Mouse (Mus musculus) hindlimb bud, embryonic 11.5 days (tissue): ENCODE measurements at regions not wholly inside any gene's neighbourhood (a gene's known extent, or its start where the extent isn't known, plus 50 kb on each side); places are given as distances from the start of the nearest gene placed in this dataset.

ENCODE experiments used
- DNase-seq: peaks from one replicate; pipeline ENCODE4 v3.0.0-alpha.2; 2012; ENCODE audit warnings: low read depth, low spot score; ENCODE audit errors: extremely low spot score

DNA sequence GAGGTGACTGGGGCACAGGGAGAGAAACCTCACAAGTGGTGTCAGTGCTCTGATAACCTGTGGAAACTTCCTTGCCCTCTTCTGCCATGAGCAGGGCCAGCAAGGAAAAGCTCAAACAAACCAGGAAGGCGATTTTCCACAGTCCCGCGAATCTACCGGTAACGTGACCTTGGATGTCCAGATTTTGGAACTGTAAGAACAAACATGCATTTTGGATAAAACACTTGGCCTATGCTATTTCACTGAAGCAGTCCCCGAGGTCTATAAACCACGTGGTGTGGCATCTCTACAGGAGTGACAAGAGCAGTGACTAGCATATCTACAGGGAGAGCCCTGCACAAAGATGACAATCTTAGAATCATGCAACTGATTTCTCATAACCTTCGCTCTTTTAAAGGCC lies 211.9 kb upstream of the Daam1 start:
- no peak for DNase-seq

GRCm38 (mm10) chr12:71619561-71619960 lies 211.3 kb upstream of the Daam1 start:
- no peak for DNase-seq

- DNase-seq, result no peak
Observed at GRCm38 (mm10) chr12:71621542-71621941, 209.3 kb upstream of the Daam1 start.

GRCm38 (mm10) chr12:71622761-71623160 lies 208.1 kb upstream of the Daam1 start:
- no peak for DNase-seq

GRCm38 (mm10) chr12:71623271-71623670 lies 207.6 kb upstream of the Daam1 start:
- DNase-seq, result no peak

- no peak for DNase-seq
Observed at GRCm38 (mm10) chr12:71624076-71624475, 206.8 kb upstream of the Daam1 start.

GRCm38 (mm10) chr12:71624676-71625075 lies 206.2 kb upstream of the Daam1 start:
- no peak for DNase-seq

DNA sequence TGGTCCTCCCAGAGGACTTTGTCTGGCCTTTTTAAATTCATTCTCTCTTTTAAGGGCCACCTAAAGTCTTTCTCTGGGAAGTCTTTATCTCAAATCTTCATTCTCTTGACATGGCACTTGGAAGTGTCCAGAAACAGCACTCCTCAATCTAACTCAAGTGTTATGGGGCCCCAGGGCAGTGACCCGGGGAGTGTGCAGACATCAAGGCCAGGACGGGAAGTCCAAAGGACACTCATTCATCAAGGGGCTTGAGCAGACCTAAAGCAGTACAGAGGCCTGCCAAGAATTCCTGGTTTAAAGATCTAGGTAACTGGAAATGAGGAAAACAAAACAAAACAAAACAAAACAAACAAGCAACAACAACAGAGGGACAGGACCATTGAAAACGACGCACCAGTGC lies 205.8 kb upstream of the Daam1 start:
- no peak for DNase-seq

DNA sequence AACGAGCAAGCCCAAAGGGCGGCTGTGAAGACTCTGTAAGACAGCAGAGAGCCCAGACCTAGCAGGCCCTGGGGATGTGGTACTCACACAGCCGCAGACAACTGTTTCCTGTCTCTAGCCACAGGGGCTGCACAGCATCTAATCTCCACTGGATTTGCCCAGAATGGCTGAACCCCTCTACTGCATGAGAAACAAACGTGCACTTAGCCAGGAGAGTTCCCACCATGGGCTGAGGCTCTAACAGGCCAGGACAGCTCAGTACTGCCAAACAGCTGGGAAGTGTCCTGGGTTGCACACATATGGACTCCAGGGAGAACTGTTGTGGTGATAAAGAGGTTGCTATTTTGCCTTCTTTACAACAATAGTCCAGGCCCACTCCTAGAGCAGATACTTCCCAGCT lies 204.1 kb upstream of the Daam1 start:
- DNase-seq, result no peak

DNA sequence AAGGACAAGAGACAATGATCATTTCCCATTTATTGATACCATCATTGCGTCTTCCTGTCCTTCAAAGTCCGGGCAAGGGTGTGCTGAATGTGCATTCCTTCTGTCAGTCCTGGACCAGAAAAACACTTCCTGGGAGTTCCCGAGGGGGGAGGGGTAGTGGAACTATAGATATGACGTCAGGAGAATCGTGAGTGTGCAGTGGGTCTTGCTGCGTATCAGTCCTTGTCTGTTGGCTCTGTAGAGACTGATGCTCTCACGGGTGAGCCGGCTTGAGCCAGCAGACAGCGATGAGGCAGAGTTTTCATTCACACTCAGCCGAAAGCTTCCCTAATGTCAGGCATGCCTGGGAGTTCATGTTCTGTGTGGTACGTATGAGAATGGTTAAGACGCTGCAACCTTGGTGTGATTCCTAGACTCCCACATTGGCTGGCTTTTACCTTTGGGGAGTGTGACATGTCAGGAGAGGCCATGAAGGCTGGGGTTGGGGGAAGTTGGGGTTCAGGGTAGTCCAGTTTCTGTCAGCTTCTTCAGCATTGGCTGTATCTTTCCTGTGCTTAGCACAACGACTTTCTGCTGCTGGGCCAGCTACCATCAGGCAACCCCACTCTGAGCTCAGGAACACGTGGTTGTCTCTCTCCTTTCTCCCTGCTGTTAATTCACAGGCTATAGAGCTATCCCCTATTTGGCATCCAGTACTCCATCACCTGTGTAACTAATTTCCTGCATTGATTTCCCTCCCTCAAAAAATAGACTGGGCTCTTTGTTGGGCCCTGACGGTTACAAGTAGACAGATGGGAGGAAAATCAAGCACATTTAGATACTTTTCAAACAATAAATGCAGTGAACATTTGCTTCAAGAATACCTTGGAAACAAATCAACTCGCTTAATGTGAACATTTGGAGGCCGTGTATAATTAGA lies 203.2 kb upstream of the Daam1 start:
- DNase-seq, result no peak

DNA sequence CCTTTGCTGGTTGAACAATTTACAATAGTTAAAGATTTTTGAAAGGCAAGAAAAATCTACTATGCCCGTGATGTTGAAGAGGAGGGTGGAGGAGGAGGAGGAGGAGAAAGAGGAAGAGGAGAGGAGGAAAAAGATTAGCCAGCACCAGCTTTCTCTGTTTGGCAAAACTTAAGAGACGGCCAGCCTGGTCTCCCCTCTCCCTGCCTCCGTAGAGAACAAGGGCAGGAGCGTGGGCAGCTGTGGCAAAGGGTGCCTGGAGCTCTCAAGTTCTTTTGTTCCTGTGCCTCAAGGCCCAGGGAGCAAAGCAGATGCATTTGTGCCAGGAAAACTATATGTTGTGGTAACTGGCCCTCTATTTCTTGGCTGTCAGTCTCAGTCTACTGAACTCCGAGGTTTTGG lies 202.5 kb upstream of the Daam1 start:
- no peak for DNase-seq

GRCm38 (mm10) chr12:71628796-71629195 lies 202.1 kb upstream of the Daam1 start:
- no peak for DNase-seq

DNA sequence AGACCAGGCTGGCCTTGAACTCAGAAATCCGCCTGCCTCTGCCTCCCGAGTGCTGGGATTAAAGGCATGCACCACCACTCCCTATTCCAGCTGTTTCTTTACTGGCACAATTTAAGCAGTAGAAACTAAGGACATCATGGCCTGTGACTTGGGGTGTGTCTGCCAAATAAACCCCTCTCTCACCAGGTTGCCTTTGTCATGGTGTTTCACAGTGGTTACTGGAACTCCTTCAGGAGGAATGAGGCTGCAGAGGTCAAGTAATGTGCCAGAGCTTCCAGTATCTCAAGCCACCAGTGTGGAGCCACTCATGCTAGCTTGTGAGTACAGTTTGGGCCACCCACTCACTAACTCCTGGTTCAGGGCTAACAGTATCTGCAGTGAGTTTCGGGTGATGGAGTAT lies 200.5 kb upstream of the Daam1 start:
- no peak for DNase-seq

DNA sequence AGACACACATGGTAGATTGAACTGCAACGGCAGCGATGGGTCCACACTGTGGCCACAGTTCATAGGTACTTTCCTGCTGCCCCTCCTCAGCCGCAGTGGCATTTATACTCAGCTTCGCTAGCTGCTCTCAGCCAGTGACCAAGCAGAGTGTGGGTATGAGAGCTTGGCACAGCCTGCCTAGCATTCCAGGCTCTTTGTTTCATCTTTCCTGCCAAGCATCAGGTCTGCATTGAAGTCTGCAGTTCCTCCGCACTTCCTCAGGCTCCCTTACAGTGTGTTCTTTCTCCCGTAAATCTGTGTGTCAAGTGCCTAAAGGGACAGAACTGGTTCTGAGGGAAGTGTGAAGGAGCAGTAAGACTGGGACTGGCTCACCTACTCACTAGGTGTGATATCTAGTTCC lies 194.6 kb upstream of the Daam1 start:
- no peak for DNase-seq

GRCm38 (mm10) chr12:71637248-71637647 lies 193.6 kb upstream of the Daam1 start:
- no peak for DNase-seq

- no peak for DNase-seq
Observed at GRCm38 (mm10) chr12:71638246-71638645, 192.6 kb upstream of the Daam1 start.

- no peak for DNase-seq
Observed at GRCm38 (mm10) chr12:71640058-71640501, 190.8 kb upstream of the Daam1 start.

- DNase-seq, result no peak
Observed at GRCm38 (mm10) chr12:71641486-71641885, 189.4 kb upstream of the Daam1 start.

GRCm38 (mm10) chr12:71642797-71643337 lies 188.0 kb upstream of the Daam1 start:
- no peak for DNase-seq

GRCm38 (mm10) chr12:71651251-71651650 lies 179.6 kb upstream of the Daam1 start:
- DNase-seq, result no peak

- DNase-seq, result no peak
Observed at GRCm38 (mm10) chr12:71693346-71694038, 137.4 kb upstream of the Daam1 start.

GRCm38 (mm10) chr12:71701753-71702152 lies 129.1 kb upstream of the Daam1 start:
- no peak for DNase-seq
